Mouse (Mus musculus) lung, postnatal 25 days (tissue): ENCODE measurements around the gene Trp53rka.
A peak's percentile ranks its signal among the peaks of the same experiment; 100 is the strongest.
"Not testable (repeated sequence)": the region's sequence is repeated elsewhere in the genome, so short reads cannot be mapped to it uniquely, and the experiment has no call there.

Source experiments
- DNase-seq: peaks from one replicate; pipeline ENCODE4 v3.0.0; 2022; ENCODE audit warnings: low spot score

Gene Trp53rka

DNA sequence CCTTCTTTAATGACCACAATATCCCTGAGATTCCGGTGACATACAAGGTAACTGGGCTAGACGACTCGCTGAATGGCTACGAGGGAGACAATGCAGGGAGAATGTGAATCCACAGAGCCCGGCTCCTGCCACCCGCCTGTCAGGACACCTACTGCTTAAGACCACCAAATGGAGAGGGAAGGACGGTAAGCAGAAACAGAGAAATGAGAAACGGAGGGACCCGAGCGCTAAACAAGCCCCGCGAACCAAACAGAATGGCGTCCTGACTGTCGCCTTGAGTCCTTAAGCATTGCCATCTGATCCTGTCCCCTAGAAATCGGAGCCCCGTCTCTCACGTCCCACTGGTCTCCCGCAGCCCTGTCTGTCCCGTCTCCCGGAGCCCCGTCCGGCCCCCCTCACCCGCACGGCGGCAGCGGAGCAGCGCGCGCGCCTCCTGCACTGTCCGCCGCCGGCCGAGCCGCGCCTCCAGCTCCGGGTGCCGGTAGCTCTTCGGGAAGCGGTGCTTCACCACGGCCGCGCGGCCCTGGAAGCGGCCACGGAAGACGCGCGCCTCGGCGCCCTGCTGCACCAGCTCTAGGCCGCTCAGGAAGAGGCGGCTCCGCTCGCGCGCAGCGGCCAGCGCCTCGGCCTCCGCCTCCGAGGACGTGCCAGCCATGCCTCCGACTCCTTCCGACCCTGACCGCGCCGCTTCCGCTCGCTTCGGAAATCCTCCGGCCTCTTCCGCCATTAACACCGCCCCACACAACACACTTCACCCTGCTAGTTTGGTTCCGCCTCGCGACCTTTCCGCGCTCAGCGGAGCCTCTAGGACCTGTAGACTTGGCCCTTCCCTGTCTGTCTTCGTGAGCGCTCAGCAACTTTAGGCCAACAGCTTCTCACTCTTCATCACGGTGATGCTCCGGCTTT is at the start of gene Trp53rka:
TSS of gene Trp53rka (minus strand) at position 677 of the 906 bp plus-strand sequence.
- peak; percentile 86 for DNase-seq

GRCm38 (mm10) chr2:165540975-165541374 is 47.9 kb upstream of the Trp53rka start:
- no peak for DNase-seq

GRCm38 (mm10) chr2:165533789-165534188 is 40.7 kb upstream of the Trp53rka start:
- DNase-seq = no peak

DNA sequence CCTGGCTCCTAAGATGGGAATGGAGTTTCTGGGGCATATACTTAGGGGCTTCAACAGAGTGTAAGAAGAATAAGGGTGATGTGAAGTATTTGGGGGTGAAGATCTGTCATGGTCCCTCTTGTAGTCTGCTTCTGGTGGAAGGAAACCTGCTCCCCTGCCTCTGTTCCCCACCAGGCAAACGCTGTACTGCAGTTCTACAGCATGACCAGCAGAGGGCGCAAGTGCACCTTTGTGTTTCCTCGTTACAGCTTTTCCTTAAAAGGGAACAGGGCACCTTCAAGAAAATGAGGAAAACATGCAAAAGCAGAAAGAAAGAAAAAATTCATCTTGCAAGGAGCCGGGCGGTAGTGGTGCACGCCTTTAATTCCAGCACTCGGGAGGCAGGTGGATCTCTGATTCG is 36.0 kb upstream of the Trp53rka start:
- peak; percentile 35 for DNase-seq

DNA sequence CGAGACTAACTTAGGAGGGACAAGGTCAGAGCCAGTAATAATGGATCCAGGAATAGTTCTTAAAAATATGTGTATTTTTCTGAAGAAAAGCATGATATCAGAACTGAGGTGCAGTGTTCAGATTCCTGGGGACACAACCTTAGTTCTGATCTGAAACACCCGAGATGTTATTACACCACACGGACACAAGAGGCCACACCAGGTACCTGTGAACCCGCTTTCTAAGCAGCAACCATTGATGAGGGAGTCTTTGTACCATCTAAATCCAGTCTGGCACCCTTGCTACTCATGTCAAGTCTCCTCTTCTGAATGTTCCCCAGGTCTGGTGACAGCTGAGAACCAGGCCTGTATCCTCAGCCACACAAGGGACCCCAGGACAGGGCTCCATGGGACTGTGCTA is 32.5 kb upstream of the Trp53rka start:
- no peak for DNase-seq

GRCm38 (mm10) chr2:165515178-165515728 is 22.1 kb upstream of the Trp53rka start:
- DNase-seq = no peak

GRCm38 (mm10) chr2:165512870-165513600 is 19.9 kb upstream of the Trp53rka start:
- DNase-seq = peak; percentile 52

GRCm38 (mm10) chr2:165512426-165512825 is 19.3 kb upstream of the Trp53rka start:
- DNase-seq = no peak

GRCm38 (mm10) chr2:165511530-165511929 is 18.4 kb upstream of the Trp53rka start:
- not testable (repeated sequence) for DNase-seq

DNA sequence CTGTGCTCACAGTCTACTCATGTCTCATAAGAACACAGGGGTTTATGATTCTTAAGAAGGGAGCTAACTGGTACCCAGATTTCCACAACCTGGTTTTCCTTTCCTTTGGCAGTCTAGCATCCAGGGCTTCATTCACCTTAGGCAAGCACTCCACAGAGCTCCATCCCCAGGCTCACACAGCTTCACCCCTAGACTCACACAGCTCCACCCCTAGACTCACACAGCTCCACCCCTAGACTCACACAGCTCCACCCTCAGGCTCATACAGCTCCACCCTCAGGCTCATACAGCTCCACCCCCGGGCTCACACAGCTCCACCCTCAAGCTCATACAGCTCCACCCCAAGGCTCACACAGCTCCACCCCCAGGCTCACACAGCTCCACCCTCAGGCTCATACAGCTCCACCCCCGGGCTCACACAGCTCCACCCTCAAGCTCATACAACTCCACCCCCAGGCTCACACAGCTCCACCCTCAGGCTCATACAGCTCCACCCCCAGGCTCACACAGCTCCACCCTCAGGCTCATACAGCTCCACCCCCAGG is 17.9 kb upstream of the Trp53rka start:
- not testable (repeated sequence) for DNase-seq

GRCm38 (mm10) chr2:165510466-165510865 is 17.3 kb upstream of the Trp53rka start:
- DNase-seq = no peak

DNA sequence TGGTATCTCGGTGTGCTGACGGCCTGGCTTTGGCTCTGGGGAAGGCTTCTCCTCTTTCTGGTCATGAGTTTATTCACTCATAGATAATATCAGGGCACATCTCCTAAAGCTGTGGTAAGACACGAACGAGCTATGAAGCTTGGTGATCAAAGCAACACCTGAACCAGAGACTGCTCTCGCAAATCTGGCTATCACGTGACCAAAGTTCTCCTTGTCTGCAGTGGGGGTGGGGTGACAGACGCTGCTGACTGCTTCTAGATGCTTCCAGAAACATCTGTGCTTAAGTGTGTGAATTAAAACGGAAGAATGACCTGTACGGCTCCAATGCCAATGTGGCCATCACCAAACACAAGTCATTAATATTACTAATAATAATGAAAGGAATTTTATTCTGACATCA is 16.6 kb upstream of the Trp53rka start:
- DNase-seq = no peak

- DNase-seq = no peak
Measured at GRCm38 (mm10) chr2:165503259-165504203, 10.4 kb upstream of the Trp53rka start, which contains the start of gene Slc2a10. Gene Slc2a10, plus strand, starts transcription at chr2:165503787.

DNA sequence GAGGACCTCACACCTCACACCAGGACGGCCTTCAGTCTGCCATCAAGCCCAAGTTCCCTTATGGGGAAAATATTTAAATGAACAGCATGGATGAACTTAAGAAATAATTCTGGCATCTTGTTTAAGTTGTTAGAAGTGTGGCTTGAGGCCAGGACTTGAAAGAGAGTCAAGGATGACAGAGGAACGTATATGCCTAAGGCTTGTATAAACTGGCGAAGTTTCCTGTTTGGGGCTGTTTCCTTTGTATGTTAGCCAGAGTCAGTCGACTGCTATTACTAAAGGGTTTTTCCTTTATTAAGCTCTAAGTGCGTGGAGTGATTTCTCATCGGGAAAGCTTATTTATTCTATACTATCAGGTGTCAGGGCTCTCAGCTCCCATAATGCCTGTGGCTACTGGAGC is 5.7 kb upstream of the Trp53rka start:
- DNase-seq = no peak

DNA sequence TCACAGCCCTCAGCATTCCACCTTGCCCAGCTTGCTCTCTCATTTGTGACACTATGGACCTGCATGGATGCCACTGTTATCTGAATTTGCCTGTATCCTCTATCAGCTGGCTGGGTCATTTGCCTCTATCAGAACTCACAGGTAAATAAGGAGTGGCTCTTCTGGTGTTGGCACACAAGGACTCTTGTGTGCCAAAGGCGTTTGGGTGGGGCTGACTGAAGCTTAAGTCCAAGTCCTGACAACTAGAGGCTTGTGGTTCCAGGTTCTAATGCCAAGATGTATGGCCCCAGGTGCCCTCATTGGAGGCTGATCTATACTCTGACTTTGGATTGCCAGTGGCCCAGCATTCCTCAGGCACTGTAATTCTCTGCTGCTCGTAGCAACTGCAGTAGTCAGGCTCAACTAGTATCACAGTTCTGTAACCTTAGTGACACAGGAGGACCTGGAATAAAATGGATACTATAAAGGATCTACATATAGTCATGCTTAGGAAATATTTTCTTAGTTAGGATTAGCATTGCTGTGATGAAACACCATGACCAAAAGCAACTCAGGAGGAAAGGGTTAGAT is 4.7 kb upstream of the Trp53rka start:
- no peak for DNase-seq

DNA sequence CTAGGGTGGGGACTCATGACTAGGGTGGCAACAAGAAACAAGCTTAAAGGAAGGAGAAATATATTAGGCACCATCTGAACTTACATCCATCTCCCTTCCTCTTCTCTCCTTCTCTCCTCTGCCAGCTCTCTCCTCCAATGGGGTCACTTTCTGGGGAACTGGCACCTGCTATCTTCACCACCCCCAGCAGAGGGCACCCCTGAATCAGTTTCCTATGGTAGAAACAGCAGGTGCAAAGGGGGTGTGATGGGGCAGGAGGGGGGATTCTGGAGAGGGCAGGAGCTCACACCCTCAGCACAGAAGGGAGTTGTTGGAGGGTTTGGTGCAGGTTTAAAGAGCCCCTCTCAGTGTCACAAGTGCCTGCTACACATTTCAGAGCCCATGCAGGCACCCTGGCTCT is 3.1 kb upstream of the Trp53rka start:
- DNase-seq = peak; percentile 65

- DNase-seq = no peak
Measured at GRCm38 (mm10) chr2:165494495-165494894, 1.4 kb upstream of the Trp53rka start.

- no peak for DNase-seq
Measured at GRCm38 (mm10) chr2:165493587-165494210, 575 bp upstream of the Trp53rka start.

- peak; percentile 49 for DNase-seq
Measured at GRCm38 (mm10) chr2:165486881-165487535, 6.1 kb downstream of the Trp53rka start.

GRCm38 (mm10) chr2:165486401-165486800 is 6.7 kb downstream of the Trp53rka start:
- no peak for DNase-seq
